Mouse (Mus musculus) megakaryocyte-erythroid progenitor cell, adult 5-6 weeks (primary cell): ENCODE measurements around the gene Pak4. TPM values are rescaled to one million over a fixed set of nuclear protein-coding genes. Genes with fewer than 3 reads are reported as not detected.
A peak's percentile ranks its signal among the peaks of the same experiment; 100 is the strongest.
"Not testable (repeated sequence)": the region's sequence is repeated elsewhere in the genome, so short reads cannot be mapped to it uniquely, and the experiment has no call there.

Experiments used
- ATAC-seq: replicated peaks from 2 replicates; pipeline ENCODE4 v1.8.0; 2016; ENCODE audit warnings: mild to moderate bottlenecking, inconsistent platforms; ENCODE audit not compliant: severe bottlenecking, poor library complexity, low FRiP score, low TSS enrichment
- total RNA-seq, 2 experiments: library from RNA; stranded (forward) in 1 of 2; stranded (reverse) in 1 of 2; fragments of 200-1000, 215-1000 nt in 1 of 2; fragments of >200 nt in 1 of 2; fragmentation: Nextera tagmentation in 1 of 2; gene quantifications; 2 replicates each; pipeline ENCODE4 v1.2.3; 2014 to 2017

Gene Pak4
- total RNA-seq (2014; fragmentation: Nextera tagmentation) (5.3 and 8.3 TPM in 2 replicates), total RNA-seq (2017) (7.9 and 8.3 TPM in 2 replicates)

DNA sequence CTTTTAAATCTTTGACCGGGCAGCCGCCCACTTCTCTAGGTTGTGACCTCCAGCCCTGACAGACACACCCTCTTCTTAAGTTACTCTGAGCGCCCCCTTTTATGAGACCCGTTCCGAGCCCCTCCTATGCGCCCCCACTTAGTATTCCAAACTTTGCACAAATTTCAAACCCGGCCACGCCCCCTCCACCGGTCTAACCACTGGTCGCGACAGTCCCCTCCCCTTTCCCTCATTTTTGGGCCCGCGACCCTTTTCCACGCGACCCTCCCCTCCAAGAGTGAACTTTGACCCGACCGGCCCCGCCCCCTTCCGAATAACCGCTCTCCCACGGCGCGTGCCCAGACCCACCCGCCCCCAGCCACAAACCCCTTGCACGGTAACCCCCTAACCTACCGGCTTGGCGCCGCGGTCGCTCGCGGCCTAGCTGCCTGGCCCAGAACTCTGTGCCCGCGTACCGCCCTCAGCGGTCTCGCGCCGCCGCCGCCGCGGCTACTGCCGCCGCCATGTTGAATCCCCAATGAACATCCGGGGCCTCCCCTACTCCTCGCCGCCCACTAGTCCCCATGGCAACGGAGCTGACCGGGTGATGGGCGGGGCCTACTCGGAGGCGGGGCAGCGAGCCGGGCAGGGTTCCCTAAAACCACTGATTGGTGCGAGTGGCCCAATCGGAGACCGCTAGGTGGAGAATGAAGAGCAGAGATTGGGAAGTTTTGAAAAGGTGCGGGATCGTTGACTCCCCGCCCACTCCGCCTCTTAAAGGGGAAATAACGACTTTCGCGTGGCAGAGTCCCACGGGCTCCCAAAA lies at the start of gene Pak4, which contains the start of gene Samd4b:
Gene Pak4 (minus strand): TSS at position 544 of the 805 bp plus-strand sequence.
Gene Samd4b (minus strand): TSS at position 503 of the 805 bp plus-strand sequence.
- peak; percentile 93 for ATAC-seq

DNA sequence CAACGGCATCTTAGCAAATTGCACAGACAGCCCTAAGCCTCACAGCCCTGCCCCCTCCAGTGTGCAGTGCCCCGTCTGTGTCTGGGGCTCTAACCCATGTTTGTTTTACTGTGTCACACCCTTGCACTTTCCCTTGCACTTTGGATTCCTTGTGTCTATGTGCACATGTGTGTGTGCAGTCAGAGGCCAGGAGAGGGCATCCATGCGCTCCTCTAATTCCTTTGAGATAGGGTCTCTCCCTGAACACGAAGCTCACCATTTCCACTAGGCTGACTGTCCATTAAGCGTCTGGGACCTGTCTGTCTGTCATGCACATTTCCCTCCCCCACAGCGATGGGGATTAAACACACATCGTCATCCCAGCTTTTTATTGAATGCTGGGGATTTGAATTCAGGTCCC lies 49.0 kb upstream of the Pak4 start:
- no peak for ATAC-seq

DNA sequence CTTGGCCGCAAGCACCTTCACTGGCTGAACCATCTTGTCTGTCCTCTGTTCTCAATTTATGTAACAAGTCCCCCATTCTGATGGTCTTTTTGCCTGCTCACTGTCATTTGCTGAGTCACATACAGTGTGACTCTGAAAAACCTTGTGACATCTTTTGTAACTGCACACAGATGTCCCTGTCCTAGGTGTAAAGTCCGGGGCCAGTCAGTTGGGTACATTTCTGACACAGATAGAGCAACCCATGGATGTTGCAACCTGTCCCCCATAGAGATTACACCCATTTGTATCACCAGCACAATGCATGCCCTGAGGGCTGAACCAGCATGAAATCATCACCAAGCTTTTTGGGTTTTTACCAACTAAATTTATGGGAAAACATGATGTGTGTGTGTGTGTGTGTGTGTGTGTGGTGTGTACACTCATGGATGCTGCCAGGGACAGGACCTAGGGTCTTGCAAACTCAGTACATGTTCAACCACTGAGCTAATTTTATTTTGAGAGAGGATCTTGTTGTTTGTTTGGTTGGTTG lies 48.0 kb upstream of the Pak4 start:
- no peak for ATAC-seq

DNA sequence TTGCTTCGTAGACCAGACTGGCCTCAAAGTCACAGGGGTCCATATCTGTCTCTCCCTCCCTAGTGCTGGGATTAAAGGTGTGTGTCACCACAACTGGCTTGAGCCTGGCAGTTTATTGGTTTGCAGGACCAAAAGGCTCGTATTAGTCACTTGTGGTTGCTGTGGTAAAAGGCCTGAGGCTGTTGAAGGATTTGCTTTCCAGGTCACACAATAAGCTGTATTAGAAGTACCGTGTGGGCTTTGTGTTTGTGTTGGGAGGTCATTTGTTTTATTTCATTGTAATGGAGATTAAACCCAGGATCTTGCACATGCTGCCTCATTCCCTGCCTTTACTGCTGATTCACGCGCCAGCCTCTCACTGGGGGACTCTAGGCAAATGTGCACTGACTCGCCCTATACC lies 47.4 kb upstream of the Pak4 start:
- ATAC-seq, result no peak

DNA sequence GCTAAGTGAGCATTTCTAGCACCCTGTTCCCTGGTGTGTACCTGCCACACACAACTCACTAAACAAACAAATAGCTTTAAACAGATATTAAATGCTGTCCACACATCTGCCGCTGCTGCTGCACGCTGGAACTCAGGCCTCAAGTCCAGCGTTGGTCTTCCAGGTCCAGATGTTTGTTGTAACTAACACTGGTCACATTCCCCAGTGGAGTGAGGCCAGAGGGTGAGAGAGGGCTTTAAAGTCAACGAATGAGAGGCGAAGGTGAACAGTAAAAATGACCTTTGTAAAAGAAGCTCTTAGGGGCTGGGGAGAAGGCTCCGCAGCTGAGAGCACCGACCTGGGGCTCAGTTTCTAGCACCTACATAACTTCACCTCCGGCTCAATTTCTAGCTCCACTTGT lies 43.6 kb upstream of the Pak4 start:
- no peak for ATAC-seq

DNA sequence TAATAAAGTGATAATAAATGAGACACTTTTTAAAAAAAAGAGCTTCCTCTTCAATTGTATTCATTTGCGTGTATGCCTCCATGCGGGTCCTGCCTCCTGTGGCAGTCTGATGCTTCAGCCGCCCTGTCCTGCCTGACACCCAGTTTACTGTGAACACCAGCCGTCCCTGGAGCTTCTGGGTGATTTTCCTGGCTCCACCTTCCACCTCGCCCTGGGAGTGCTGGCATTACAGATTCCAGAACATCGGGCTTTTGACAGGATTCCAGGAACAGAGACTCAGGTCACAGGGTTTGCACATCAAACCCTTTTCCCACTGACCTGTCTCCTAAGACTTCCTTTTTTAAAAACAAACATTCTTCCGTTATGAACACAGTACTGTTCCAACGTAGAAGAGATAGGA lies 39.5 kb upstream of the Pak4 start:
- no peak for ATAC-seq

DNA sequence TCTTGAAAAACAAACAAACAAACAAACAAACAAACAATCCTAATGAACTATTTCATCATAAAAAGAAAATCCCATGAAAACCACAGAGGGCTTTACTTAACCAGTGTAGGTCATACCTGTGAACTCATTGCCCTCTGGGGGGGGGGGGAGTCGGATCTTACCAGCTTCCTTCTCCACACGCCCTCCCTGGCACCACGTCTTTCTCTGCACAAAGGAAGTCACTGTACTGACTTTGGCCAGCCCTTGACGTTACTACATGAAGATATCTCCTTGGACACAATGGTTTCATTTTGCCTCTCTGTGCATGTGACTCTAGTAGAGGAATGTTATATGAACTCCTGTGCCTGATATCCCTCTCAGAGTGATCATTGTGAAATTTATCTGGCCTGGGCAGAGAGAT lies 36.1 kb upstream of the Pak4 start:
- ATAC-seq, result no peak

DNA sequence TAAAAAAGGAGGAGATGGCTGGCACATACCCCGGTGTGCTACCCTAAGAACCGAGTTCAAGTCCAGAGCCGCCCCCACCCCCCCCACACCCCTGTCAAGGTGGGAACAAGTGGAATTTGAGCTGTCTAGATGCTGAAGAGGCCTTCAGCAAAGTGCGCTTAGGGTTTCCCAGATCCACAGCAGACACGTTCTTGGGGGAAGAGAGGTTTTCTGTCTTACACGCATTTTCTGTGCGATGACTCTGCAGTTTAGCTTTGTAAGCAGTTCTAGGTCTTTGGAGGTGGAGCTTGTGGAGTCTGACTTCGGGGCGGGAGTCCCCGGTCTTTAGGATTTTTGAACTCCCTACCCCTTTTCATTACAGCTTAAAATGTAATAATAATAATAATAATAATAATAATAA lies 33.1 kb upstream of the Pak4 start, which contains the start of gene Acp7:
Gene Acp7 (minus strand): TSS at position 260 of the 400 bp plus-strand sequence.
- ATAC-seq, result no peak

DNA sequence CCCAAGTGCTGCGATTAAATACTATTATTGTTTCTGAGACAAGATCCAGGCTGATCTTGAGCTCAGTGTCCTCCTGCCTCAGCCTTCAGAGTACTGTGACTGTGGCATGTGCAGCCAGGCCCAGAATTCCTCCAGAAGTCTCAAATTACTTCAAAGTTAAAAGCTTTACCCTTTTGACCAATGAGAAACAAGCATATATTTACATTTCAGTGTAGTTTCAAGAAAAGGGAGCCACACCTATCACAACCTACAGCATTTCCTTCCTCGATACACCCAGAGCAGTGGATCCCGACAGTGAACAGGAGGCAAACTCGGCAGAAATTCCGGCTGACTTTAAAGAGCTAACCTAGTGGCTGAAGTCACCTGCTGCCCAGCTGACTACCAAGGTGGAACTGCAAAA lies 26.8 kb upstream of the Pak4 start:
- no peak for ATAC-seq

DNA sequence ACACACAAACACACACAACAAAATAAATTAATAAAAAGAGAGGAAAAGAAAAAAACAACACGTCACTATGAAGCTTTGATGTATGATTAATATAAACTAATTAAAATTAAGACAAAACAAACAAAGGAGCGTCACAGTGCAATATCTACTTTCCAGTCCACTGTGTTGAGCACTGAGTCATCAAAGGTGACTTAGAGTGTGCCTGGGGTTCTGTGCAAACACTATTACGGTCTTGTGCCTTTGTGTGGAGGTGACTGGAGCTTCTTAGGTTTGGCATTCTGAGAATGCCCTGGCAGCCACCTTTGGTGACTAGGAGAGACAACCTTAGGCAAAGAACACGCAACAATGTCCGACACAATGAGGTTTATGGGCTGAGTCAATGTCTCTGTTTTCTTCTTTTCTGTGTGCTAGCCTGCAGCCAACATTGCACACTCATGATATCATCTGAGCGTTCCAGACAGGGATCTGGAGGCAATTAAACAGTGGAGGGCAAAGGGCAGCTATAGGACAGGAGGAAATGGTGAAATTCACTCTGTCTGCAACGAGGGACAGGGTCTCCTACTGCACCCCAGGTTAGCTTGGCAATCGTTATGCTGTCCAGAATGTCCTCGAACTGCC lies 21.2 kb upstream of the Pak4 start:
- no peak for ATAC-seq

DNA sequence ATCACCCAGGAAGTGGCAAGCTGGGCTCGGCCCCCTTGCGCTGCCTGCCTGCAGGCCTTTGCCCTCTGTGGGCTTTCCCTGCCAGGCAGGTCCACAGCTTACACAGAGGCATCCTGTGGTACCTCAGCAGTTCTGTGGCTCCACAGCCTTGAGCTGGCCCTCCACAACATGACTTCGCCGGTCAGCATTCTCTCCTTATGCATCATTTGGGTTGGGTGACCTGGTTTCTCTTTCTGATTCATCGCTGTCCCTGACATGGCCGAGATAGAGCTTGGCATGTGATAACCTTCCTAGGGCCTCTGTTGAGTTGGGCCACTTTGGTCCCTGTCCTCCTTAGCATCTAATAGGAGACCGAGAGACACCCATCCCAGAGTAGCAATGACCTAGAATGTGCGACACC lies 8.0 kb upstream of the Pak4 start:
- no peak for ATAC-seq

DNA sequence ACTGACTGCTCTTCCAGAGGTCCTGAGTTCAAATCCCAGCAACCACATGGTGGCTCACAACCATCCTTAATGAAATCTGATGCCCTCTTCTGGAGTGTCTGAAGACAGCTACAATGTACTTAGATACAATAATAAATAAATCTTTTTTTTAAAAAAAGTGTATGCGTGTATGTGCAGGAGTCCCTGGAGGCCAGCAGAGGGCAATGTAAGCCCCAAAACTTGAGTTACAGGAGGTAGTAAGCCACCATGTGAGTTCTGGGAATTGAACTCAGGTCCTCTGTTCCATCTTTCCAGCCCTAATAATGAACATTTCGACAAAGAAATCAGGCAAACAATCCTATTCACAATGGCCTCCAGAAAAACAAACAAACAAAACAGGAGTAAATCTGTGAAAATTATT lies 5.8 kb upstream of the Pak4 start:
- ATAC-seq, result not testable (repeated sequence)

DNA sequence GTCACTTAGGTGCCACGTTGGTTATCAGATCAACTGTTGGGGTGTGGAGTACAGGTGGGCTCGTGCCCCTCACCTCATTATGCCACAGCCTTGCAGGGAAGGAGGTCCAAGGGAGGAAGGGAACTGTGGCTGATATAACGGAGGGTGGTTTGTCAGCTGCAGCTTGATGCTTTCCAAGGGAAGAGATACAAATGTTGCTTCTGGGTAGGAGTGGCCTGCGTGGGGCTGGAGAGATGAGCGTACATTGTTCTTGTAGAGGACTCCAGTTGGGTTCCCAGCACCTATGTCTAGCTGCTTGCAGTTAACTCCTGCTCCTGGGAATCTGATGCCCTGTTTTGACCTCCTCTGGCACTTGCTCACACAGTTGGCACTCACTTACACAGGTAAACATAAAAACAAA lies 5.2 kb upstream of the Pak4 start:
- no peak for ATAC-seq

DNA sequence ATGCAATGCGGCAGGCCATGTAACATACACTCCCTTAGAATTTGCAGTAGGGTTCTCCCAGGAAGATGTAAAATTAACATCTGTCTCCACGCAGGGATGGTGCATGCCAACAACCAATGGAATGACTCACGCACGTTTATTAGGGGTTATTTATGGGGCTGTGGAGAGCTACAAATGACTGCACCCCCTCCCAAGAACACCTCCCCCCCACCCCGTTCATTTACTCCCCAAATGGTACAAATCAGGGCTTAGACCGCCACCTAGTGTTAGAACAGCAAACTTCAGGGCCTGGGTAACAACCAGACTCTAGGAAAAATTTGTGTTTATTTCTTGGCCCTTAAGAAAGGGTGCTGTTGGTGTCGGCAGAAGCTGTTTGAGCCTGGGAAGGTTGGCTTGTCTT lies 3.7 kb upstream of the Pak4 start:
- ATAC-seq, result no peak

DNA sequence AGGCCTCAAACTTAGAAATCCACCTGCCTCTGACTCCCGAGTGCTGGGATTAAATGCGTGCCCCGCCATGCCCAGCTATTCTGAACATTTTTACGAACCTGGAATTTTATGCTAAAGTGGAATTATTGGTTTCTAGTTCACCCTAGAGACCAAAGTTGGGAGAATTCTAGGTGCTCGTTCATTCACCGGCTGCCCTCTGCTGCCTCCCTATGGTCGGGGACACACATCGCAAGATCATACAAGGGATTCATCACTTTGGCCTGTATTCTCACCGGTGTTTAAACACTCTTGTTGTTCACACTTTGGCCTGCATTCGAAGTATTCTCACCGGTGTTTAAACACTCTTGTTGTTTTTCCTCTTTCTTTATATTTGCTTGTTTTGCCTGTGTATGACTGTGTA lies 3.0 kb upstream of the Pak4 start:
- ATAC-seq, result peak; percentile 61

DNA sequence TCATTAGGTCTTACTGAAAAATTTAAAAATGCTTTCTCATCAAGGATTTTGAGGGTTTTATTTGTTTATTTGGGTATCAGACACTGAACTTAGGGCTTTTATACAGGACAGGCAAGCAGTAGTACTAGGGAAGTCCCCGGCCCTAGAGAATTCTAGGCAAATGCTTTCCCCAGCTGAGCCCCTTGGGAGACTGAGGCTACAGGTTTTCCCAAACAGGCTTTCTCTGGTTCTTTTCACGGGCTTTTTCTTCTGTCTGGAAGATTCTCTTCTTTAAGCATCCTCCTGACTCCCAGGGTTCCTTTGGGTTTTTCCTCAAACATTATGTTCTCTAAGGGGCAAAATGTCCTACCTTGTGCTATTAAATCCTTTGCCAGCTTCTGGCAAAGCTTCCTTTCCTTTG lies 966 bp upstream of the Pak4 start:
- no peak for ATAC-seq

DNA sequence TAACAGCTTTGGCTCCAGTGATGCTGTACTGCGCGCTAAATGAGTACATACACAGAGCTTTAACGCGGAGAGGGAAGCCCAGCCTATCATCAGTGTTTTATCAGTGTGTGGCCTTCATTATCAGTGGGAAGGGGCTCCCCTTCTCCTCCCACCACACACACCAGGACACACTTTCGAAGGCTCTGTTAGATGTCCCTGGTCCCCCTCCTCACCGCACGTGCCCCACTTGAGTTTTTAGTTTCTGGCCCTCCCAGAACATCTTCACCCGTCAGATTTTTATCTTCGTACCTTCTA lies 761 bp downstream of the Pak4 start:
- no peak for ATAC-seq

DNA sequence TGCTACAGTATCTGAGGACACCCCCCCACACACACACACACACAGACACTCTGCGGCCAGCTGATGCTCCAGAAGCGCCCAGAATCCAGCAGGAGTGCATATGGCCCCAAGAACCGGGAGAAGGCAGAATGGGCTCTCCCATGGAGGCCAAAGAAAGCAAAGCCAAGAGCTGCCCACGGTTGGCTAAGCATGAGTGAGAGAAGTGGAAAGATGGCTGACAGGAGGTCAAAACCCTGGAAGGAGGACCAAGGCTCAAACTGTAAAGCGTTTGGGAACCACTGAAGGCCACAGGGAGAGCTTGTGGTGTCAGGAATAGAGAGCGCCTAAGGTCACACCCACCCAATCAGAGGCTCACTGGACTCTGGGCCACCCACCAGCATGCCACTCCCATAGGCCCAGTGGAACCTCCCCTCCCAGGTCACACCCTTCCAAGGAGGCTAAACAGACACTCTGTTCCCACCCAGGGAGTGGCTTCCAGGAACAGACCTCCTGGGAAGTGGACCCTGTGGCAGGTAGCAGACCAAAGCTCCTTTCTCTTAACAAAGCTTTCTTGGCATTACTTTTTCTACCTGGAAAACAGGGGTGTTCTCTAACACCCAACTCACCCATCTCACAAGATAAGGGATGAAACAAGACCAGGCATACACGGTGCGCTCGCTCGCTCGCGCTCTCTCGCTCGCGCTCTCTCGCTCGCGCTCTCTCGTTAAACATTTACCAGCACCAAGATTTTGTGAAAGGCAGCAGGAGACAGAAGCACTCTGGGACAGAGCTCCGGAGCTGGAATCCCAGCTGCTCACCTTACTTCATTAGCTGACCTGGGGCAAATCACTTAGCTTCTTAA lies 1.3 kb downstream of the Pak4 start:
- ATAC-seq, result peak; percentile 30; the same call in 1 of the 2 replicates

DNA sequence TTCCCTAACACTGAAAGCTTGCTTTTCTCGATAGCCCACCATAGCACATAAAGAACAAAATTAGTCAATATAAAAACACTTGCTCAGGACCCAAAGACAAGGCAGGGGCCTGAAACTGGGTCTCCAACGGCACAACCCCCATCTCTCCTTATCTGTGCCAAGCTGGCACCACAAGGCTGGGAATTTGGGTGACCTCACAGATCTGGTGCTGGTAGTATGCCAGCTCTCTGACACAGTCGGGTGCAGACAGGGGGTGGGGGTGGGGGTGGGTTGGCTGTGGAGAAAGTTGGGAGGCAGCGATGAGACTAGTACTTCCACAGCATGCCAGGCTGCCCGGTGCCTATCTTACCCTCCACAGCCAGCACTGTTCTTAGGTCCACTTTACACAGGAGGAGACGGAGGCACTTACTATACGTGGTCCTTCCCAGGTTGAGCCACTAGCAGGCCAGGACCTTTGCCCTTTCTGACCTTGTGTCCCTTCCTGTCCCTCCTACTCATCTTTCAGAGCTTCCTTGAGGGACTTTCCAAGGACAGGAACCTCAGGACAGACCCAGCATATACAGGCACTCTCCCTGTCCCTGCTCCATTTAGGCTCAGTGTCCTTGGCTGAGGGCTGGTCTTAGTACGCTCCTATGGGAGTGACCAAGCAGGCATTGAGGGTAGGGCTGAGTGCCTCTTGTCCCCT lies 2.1 kb downstream of the Pak4 start:
- ATAC-seq, result no peak
